Mouse (Mus musculus): Measurements from ENCODE around the gene Hoxa6. TPM values are rescaled to one million over a fixed set of nuclear protein-coding genes. Genes with fewer than 3 reads are reported as not detected.

Gene Hoxa6
- total and polyA plus RNA-seq, 3 experiments: 0.16 TPM; not detected in 2

DNA sequence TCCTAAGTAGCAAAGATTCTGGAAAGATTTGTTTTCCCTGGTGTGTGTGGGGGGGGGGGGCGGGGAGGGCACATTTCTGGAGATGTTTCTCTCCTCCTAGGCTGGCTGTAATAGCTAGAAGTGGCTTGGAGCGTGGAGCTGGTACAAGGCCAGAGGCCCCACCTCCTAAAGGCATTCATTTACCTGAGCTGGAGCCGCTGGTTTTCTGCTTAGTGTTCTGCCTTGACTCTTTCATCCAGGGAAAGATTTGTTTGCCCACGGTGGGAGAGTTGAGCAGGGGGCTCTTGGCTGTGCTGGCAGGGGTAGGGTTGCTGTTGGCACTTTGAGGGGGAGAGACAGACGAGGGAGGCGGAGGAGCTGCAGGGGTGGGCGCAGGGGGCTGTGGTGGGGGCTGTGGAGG lies 36.6 kb downstream of the Hoxa6 start:
- Histone ChIP-seq H3K9me3 (replicated peaks) (no peaks in the 10 kb centered on the region), H3K27me3 (ENCODE audit: insufficient read depth, low read length) (peaks cover 58% of the 10 kb centered on the region)
- TF ChIP-seq GATA1 (IDR thresholded peaks at IDR 0.05; ENCODE audit: borderline replicate concordance, low read length): no peak
- no peak for TF ChIP-seq GATA2 (IDR thresholded peaks at IDR 0.05; ENCODE audit: borderline replicate concordance, low read depth, low read length)
- no peak for TF ChIP-seq POLR2AphosphoS5 (IDR thresholded peaks at IDR 0.05; ENCODE audit: insufficient replicate concordance, low read depth, low read length)
- TF ChIP-seq TAL1 (conservative IDR thresholded peaks at IDR 0.05; ENCODE audit: low read depth, low read length): no peak
- TF ChIP-seq CTCF (IDR thresholded peaks at IDR 0.05; ENCODE audit: low read depth, low read length): no peak

GRCm38 (mm10) chr6:52171331-52171730 lies 37.2 kb downstream of the Hoxa6 start:
- Histone ChIP-seq H3K36me3 (replicated peaks) (no peaks in the 10 kb centered on the region), H3K9me3 (replicated peaks) (no peaks in the 10 kb centered on the region), H3K27me3 (ENCODE audit: insufficient read depth, low read length) (peaks cover 59% of the 10 kb centered on the region), H3K4me1 (ENCODE audit: insufficient read depth, low read depth, low read length) (no peaks in the 10 kb centered on the region), H3K4me3 (ENCODE audit: low read depth, low read length) (no peak overlapping the region)
- DNase-seq (ENCODE audit: low spot score) (no peak), ATAC-seq (ENCODE audit: extremely low read depth, insufficient number of reproducible peaks, low FRiP score, poor library complexity, severe bottlenecking) (no peak)
- TF ChIP-seq TAL1 (conservative IDR thresholded peaks at IDR 0.05; ENCODE audit: low read depth, low read length) (no peak), GATA1 (IDR thresholded peaks at IDR 0.05; ENCODE audit: borderline replicate concordance, low read length) (no peak), GATA2 (IDR thresholded peaks at IDR 0.05; ENCODE audit: borderline replicate concordance, low read depth, low read length) (no peak), POLR2AphosphoS5 (IDR thresholded peaks at IDR 0.05; ENCODE audit: insufficient replicate concordance, low read depth, low read length) (no peak), CTCF (IDR thresholded peaks at IDR 0.05; ENCODE audit: low read depth, low read length) (no peak)

More for the DNA sequence above, 36.6 kb downstream of the Hoxa6 start:
- H3K36me3 ChIP-seq (replicated peaks): no peaks in the 10 kb centered on the region
- no peak for DNase-seq (ENCODE audit: low spot score)
- H3K4me1 ChIP-seq (ENCODE audit: insufficient read depth, low read depth, low read length): no peaks in the 10 kb centered on the region
- no peak overlapping the region for H3K4me3 ChIP-seq (ENCODE audit: low read depth, low read length)
- ATAC-seq (ENCODE audit: extremely low read depth, insufficient number of reproducible peaks, low FRiP score, poor library complexity, severe bottlenecking): no peak

DNA sequence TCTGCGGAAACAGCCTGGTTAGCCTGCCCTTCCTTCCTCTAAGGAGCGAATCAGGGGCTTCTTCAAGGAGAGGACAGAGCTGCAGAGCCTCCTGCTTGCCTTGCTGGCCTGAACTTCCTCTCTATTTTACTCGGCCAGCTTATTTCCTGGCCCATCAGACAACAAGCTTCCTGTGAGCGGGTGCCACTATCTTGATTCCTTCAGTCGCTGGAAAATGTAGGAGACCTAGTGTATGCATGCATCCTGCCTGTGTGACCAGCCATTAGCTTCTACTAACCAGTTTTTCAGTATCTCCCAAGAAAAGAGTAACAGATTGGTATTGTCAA lies 37.7 kb downstream of the Hoxa6 start:
- Histone ChIP-seq H3K4me1 (ENCODE audit: insufficient read depth, low read depth, low read length) (no peaks in the 10 kb centered on the region), H3K27me3 (ENCODE audit: insufficient read depth, low read length) (peaks cover 59% of the 10 kb centered on the region), H3K9me3 (replicated peaks) (no peaks in the 10 kb centered on the region), H3K36me3 (replicated peaks) (no peaks in the 10 kb centered on the region), H3K4me3 (ENCODE audit: low read depth, low read length) (no peak overlapping the region)
- TF ChIP-seq CTCF (IDR thresholded peaks at IDR 0.05; ENCODE audit: low read depth, low read length) (no peak), GATA1 (IDR thresholded peaks at IDR 0.05; ENCODE audit: borderline replicate concordance, low read length) (no peak), TAL1 (conservative IDR thresholded peaks at IDR 0.05; ENCODE audit: low read depth, low read length) (no peak), GATA2 (IDR thresholded peaks at IDR 0.05; ENCODE audit: borderline replicate concordance, low read depth, low read length) (no peak), POLR2AphosphoS5 (IDR thresholded peaks at IDR 0.05; ENCODE audit: insufficient replicate concordance, low read depth, low read length) (no peak)
- no peak for ATAC-seq (ENCODE audit: extremely low read depth, insufficient number of reproducible peaks, low FRiP score, poor library complexity, severe bottlenecking)
- no peak for DNase-seq (ENCODE audit: low spot score)

- no peak for TF ChIP-seq GATA2 (IDR thresholded peaks at IDR 0.05; ENCODE audit: borderline replicate concordance, low read depth, low read length)
- TF ChIP-seq TAL1 (conservative IDR thresholded peaks at IDR 0.05; ENCODE audit: low read depth, low read length): no peak
- no peak for TF ChIP-seq GATA1 (IDR thresholded peaks at IDR 0.05; ENCODE audit: borderline replicate concordance, low read length)
- TF ChIP-seq POLR2AphosphoS5 (IDR thresholded peaks at IDR 0.05; ENCODE audit: insufficient replicate concordance, low read depth, low read length): no peak
- no peak for TF ChIP-seq CTCF (IDR thresholded peaks at IDR 0.05; ENCODE audit: low read depth, low read length)
- H3K9me3 ChIP-seq (replicated peaks): no peaks in the 10 kb centered on the region
- ATAC-seq (ENCODE audit: extremely low read depth, insufficient number of reproducible peaks, low FRiP score, poor library complexity, severe bottlenecking) (no peak), DNase-seq (ENCODE audit: low spot score) (no peak)
- H3K4me3 ChIP-seq (ENCODE audit: low read depth, low read length): no peak overlapping the region
- no peaks in the 10 kb centered on the region for H3K4me1 ChIP-seq (ENCODE audit: insufficient read depth, low read depth, low read length)
- H3K27me3 ChIP-seq (ENCODE audit: insufficient read depth, low read length): peaks cover 62% of the 10 kb centered on the region
- no peaks in the 10 kb centered on the region for H3K36me3 ChIP-seq (replicated peaks)
These were observed 38.2 kb downstream of the Hoxa6 start for GRCm38 (mm10) chr6:52170166-52170897.

DNA sequence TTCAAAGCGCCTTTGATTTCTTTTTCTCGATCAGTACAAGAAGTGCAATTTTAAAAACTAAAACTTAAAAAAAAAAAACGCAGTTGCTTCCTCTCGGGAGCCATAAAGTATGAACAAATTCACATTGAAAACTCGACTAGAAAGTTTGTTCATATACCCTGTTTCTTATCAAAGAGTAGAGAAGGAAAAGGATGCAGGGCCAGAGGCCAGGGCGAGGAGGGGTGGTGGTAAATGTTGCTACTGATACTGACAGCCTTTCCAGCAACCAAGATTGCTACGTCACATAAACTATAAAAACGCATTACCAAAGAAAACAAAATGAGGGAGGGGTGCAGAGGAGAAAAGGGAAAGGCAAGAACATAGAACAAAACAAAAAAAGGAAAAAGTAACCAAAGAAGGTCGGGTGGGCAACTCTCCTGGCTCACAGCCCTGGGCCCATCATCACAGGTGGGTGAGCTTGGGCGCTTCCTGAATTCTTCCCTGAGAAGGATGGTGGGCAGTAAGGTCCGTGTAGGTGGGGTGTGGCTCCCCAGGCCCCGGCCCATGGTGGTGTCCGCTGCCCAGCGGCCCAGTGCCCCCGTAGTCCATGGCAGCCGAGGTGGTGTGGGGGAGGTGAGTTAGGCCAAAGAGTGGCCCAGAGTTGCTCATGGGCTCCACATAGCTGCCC lies 38.9 kb downstream of the Hoxa6 start:
- H3K9me3 ChIP-seq (replicated peaks): no peaks in the 10 kb centered on the region
- ATAC-seq (ENCODE audit: extremely low read depth, insufficient number of reproducible peaks, low FRiP score, poor library complexity, severe bottlenecking) (no peak), DNase-seq (ENCODE audit: low spot score) (no peak)
- no peak overlapping the region for H3K4me3 ChIP-seq (ENCODE audit: low read depth, low read length)
- peaks cover 63% of the 10 kb centered on the region for H3K27me3 ChIP-seq (ENCODE audit: insufficient read depth, low read length)
- TF ChIP-seq GATA2 (IDR thresholded peaks at IDR 0.05; ENCODE audit: borderline replicate concordance, low read depth, low read length) (no peak), POLR2AphosphoS5 (IDR thresholded peaks at IDR 0.05; ENCODE audit: insufficient replicate concordance, low read depth, low read length) (no peak), TAL1 (conservative IDR thresholded peaks at IDR 0.05; ENCODE audit: low read depth, low read length) (no peak), CTCF (IDR thresholded peaks at IDR 0.05; ENCODE audit: low read depth, low read length) (no peak), GATA1 (IDR thresholded peaks at IDR 0.05; ENCODE audit: borderline replicate concordance, low read length) (no peak)
- H3K4me1 ChIP-seq (ENCODE audit: insufficient read depth, low read depth, low read length): no peaks in the 10 kb centered on the region
- H3K36me3 ChIP-seq (replicated peaks): no peaks in the 10 kb centered on the region
